Mouse (Mus musculus) neural tube, embryonic 12.5 days (tissue): ENCODE results near the gene Fbxw16. TPM values are rescaled to one million over a fixed set of nuclear protein-coding genes. Genes with fewer than 3 reads are reported as not detected.
"Not testable (repeated sequence)": the region's sequence is repeated elsewhere in the genome, so short reads cannot be mapped to it uniquely, and the experiment has no call there.

Source experiments
- ATAC-seq: fragments of 200-750 bp; cut with Nextera tagmentation; 2 replicates; pipeline ENCODE4 v1.8.0; 2017; ENCODE audit warnings: low read depth, mild to moderate bottlenecking, moderate TSS enrichment, moderate library complexity; ENCODE audit not compliant: low FRiP score
- H3K27ac ChIP-seq: fragments of 300-500 bp; sonication (generic); 2 replicates; pipeline ENCODE4 v1.5.1; 2016
- H3K27me3 ChIP-seq: fragments of 300-500 bp; sonication (generic); replicated peaks from 2 replicates; pipeline ENCODE4 v1.6.1; 2016; ENCODE audit warnings: mild to moderate bottlenecking
- H3K36me3 ChIP-seq: fragments of 300-500 bp; sonication (generic); 2 replicates; pipeline ENCODE4 v1.6.1; 2016; ENCODE audit warnings: mild to moderate bottlenecking
- H3K4me1 ChIP-seq: fragments of 300-500 bp; sonication (generic); 2 replicates; pipeline ENCODE4 v1.6.1; 2016
- H3K4me2 ChIP-seq: fragments of 300-500 bp; sonication (generic); replicated peaks from 2 replicates; pipeline ENCODE4 v1.6.1; 2016; ENCODE audit warnings: mild to moderate bottlenecking
- H3K4me3 ChIP-seq: fragments of 300-500 bp; sonication (generic); 2 replicates; pipeline ENCODE4 v1.5.1; 2016
- H3K9ac ChIP-seq: fragments of 300-500 bp; sonication (generic); 2 replicates; pipeline ENCODE4 v1.6.1; 2016; ENCODE audit warnings: mild to moderate bottlenecking
- H3K9me3 ChIP-seq: fragments of 300-500 bp; sonication (generic); 2 replicates; pipeline ENCODE4 v1.6.1; 2016; ENCODE audit warnings: mild to moderate bottlenecking
- WGBS: fragments of 180-500 bp; shearing (Covaris S2); methylation state at CpG from one replicate; pipeline ENCODE4 v1.1.7; 2016; 5-methylcytosine and 5-hydroxymethylcytosine counted together
- polyA plus RNA-seq: library from polyadenylated mRNA; unstranded; fragments of >200 nt; fragmentation: Nextera tagmentation; extraction: Ambion mirVana; gene quantifications from 2 replicates; pipeline ENCODE4 v1.2.1, GENCODE M21; 2016

Gene Fbxw16
- not detected in 2 replicates for polyA plus RNA-seq

DNA sequence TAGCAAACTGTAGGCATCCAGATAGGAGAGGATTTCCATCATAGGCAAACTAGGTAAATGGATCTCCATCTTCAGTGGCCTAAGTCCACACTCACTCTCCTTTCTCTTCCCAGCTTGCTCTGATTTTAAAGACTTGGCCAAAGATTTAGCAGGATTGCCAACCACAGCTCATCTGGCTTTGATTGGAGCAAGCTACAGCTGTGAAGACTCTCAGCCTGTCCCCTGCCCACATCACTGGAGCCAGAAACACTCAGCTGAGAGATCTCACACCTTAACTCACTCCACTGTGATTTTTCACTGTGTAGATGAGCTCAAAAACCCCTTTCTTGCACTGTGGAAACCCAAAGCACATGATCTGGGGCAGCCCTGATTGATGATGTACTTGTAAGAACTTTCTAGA, at the start of gene Fbxw16:
TSS of gene Fbxw16 (minus strand) at position 101 of the 400 bp plus-strand sequence.
- no peak for ATAC-seq

DNA sequence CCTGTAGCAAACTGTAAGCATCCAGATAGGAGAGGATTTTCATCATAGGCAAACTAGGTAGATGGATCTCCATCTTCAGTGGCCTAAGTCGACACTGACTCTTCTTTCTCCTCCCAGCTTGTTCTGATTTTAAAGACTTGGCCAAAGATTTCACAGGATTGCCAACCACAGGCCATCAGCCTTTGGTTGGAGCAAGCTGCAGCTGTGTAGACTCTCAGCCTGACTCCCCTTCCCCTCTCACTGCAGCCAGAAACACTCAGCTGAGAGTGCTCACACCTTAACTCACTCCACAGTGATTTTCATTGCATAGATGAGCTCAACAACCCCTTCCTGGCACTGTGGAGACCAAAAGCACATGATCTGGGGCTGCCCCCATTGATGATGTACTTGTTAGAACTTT, 46.8 kb upstream of the Fbxw16 start, which contains the start of gene Fbxw19:
TSS of gene Fbxw19 (minus strand) at position 101 of the 400 bp plus-strand sequence.
- H3K4me1 ChIP-seq, H3K27ac ChIP-seq, H3K36me3 ChIP-seq, H3K27me3 ChIP-seq, H3K4me2 ChIP-seq, ATAC-seq, H3K9me3 ChIP-seq, H3K4me3 ChIP-seq, H3K9ac ChIP-seq: not testable (repeated sequence)
- 84% methylated on average over 1 of the region's 1 CpGs for WGBS

More for the DNA sequence above, at the start of gene Fbxw16:
- Histone ChIP-seq H3K4me1 (no peaks in the 10 kb centered on the region), H3K9me3 (no peaks in the 10 kb centered on the region), H3K4me3 (no peak within 1 kb of the TSS), H3K36me3 (no peaks in the 10 kb centered on the region), H3K27me3 (no peaks in the 10 kb centered on the region), H3K9ac (no peak within 1 kb of the TSS), H3K27ac (no peak within 1 kb of the TSS), H3K4me2 (no peak within 1 kb of the TSS)

DNA sequence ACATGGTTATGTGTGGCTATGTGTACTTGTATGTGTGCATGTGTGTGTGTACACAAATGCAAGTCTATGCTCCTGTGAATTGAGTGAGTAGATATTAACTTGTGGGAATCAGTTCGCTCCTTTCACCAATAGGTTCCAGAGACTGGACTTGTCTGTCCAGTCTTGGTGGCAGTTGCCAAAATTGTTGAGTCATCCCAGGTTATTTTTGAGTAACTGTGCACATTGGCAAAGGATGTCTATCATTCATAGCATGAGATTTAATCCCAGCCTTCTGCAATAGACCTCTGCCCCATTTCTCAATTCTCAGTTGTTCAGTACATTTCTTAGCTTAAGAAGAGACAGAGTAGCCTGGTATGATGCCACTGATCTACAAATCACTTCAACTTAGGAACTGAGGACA, 16.0 kb downstream of the Fbxw16 start:
- H3K9me3 ChIP-seq: no peaks in the 10 kb centered on the region
- no peak for ATAC-seq
- no peak overlapping the region for H3K4me2 ChIP-seq
- H3K36me3 ChIP-seq: no peaks in the 10 kb centered on the region
- no peaks in the 10 kb centered on the region for H3K4me1 ChIP-seq
- H3K27ac ChIP-seq: no peak overlapping the region
- no peak overlapping the region for H3K4me3 ChIP-seq
- H3K27me3 ChIP-seq: no peaks in the 10 kb centered on the region
- 80% methylated on average over 1 of the region's 1 CpGs for WGBS
- H3K9ac ChIP-seq: no peak overlapping the region

DNA sequence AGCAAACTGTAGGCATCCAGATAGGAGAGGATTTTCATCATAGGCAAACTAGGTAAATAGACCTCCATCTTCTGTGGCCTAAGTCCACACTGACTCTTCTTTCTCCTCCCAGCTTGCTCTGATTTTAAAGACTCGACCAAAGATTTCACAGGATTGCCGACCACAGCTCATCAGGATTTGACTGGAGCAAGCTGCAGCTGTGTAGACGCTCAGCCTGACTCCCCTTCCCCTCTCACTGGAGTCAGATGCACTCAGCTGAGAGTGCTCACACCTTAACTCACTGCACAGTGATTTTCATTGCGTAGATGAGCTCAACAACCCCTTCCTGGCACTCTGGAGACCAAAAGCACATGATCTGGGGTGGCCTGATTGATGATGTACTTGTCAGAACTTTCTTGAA, 44.7 kb downstream of the Fbxw16 start, which contains the start of gene Fbxw22:
TSS of gene Fbxw22 (minus strand) at position 101 of the 400 bp plus-strand sequence.
- H3K4me2 ChIP-seq, ATAC-seq, H3K4me3 ChIP-seq, H3K27ac ChIP-seq, H3K9me3 ChIP-seq, H3K9ac ChIP-seq, H3K27me3 ChIP-seq, H3K4me1 ChIP-seq, H3K36me3 ChIP-seq: not testable (repeated sequence)
- 81% methylated on average over 4 of the region's 4 CpGs for WGBS

Other genes with a start within 250 kb of the Fbxw16 start
- not detected in 2 replicates for gene Fbxw20, start 214.4 kb downstream of the Fbxw16 start, polyA plus RNA-seq
- gene Fbxw14, start 161.5 kb downstream of the Fbxw16 start, polyA plus RNA-seq: not detected in 2 replicates
- gene Fbxw28, start 109.5 kb downstream of the Fbxw16 start, polyA plus RNA-seq: not detected in 2 replicates
- not detected in 2 replicates for gene Fbxw22, start 44.8 kb downstream of the Fbxw16 start, polyA plus RNA-seq
- gene Fbxw19, start 46.7 kb upstream of the Fbxw16 start, polyA plus RNA-seq: not detected in 2 replicates
- not detected in 2 replicates for gene Fbxw15, start 119.1 kb upstream of the Fbxw16 start, polyA plus RNA-seq
- 0.13 TPM in 1 of 2 replicates, not detected in the other for gene Fbxw24, start 176.9 kb upstream of the Fbxw16 start, polyA plus RNA-seq
- gene Fbxw25, start 215.5 kb upstream of the Fbxw16 start, polyA plus RNA-seq: not detected in 2 replicates